Mouse (Mus musculus): ENCODE measurements at regions not wholly inside any gene's neighbourhood (a gene's known extent, or its start where the extent isn't known, plus 50 kb on each side); places are given as distances from the start of the nearest gene placed in this dataset.

- no peak for DNase-seq (ENCODE audit: low spot score in 2 of 2)
These were observed 195.3 kb upstream of the Gm5148 start for GRCm38 (mm10) chr3:37919450-37920156.

GRCm38 (mm10) chr3:37916786-37917479, 192.6 kb upstream of the Gm5148 start:
- no peak for DNase-seq (ENCODE audit: low spot score in 2 of 2)

GRCm38 (mm10) chr3:37916281-37916680, 192.0 kb upstream of the Gm5148 start:
- no peak for DNase-seq (ENCODE audit: low spot score in 2 of 2)

GRCm38 (mm10) chr3:37915673-37916072, 191.4 kb upstream of the Gm5148 start:
- DNase-seq (ENCODE audit: low spot score in 2 of 2): no peak

- DNase-seq (ENCODE audit: low spot score in 2 of 2): no peak
These were observed 189.8 kb upstream of the Gm5148 start for GRCm38 (mm10) chr3:37914136-37914535.

- DNase-seq (ENCODE audit: low spot score in 2 of 2): no peak
These were observed 185.5 kb upstream of the Gm5148 start for GRCm38 (mm10) chr3:37909821-37910220.

GRCm38 (mm10) chr3:37909008-37909407, 184.7 kb upstream of the Gm5148 start:
- no peak for DNase-seq (ENCODE audit: low spot score in 2 of 2)

GRCm38 (mm10) chr3:37908456-37908855, 184.2 kb upstream of the Gm5148 start:
- DNase-seq (ENCODE audit: low spot score in 2 of 2): no peak

- no peak for DNase-seq (ENCODE audit: low spot score in 2 of 2)
These were observed 183.3 kb upstream of the Gm5148 start for GRCm38 (mm10) chr3:37907432-37908088.

GRCm38 (mm10) chr3:37906806-37907251, 182.5 kb upstream of the Gm5148 start:
- DNase-seq (ENCODE audit: low spot score in 2 of 2): no peak

GRCm38 (mm10) chr3:37904188-37904587, 179.9 kb upstream of the Gm5148 start:
- DNase-seq (ENCODE audit: low spot score in 2 of 2): no peak

- no peak for DNase-seq (ENCODE audit: low spot score in 2 of 2)
These were observed 179.2 kb upstream of the Gm5148 start for GRCm38 (mm10) chr3:37903482-37903881.

- no peak for DNase-seq (ENCODE audit: low spot score in 2 of 2)
These were observed 178.7 kb upstream of the Gm5148 start for GRCm38 (mm10) chr3:37903021-37903420.

- no peak for DNase-seq (ENCODE audit: low spot score in 2 of 2)
These were observed 173.1 kb upstream of the Gm5148 start for GRCm38 (mm10) chr3:37897392-37897791.

- peak; percentile 19 to 37 for DNase-seq (ENCODE audit: low spot score in 2 of 2)
These were observed 172.6 kb upstream of the Gm5148 start for GRCm38 (mm10) chr3:37896821-37897311.

GRCm38 (mm10) chr3:37894599-37894998, 170.3 kb upstream of the Gm5148 start:
- DNase-seq (ENCODE audit: low spot score in 2 of 2): no peak

- no peak for DNase-seq (ENCODE audit: low spot score in 2 of 2)
These were observed 165.9 kb upstream of the Gm5148 start for GRCm38 (mm10) chr3:37890202-37890601.

- DNase-seq (ENCODE audit: low spot score in 2 of 2): no peak
These were observed 164.2 kb upstream of the Gm5148 start for GRCm38 (mm10) chr3:37888455-37888854.

- no peak for DNase-seq (ENCODE audit: low spot score in 2 of 2)
These were observed 163.4 kb upstream of the Gm5148 start for GRCm38 (mm10) chr3:37887711-37888110.

GRCm38 (mm10) chr3:37886705-37887454, 162.6 kb upstream of the Gm5148 start:
- no peak for DNase-seq (ENCODE audit: low spot score in 2 of 2)

- DNase-seq (ENCODE audit: low spot score in 2 of 2): no peak
These were observed 161.5 kb upstream of the Gm5148 start for GRCm38 (mm10) chr3:37885776-37886175.

GRCm38 (mm10) chr3:37882417-37882816, 158.1 kb upstream of the Gm5148 start:
- DNase-seq (ENCODE audit: low spot score in 2 of 2): no peak

Data from frontal cortex, postnatal 36 days (tissue).